Mouse (Mus musculus) natural killer cell, adult 2 months (primary cell): ENCODE data around the gene Sfrp2.

Experiments
- DNase-seq, 2 experiments: peaks; one replicate each; pipeline ENCODE4 v3.0.0; 2022; ENCODE audit warnings: low spot score in 2 of 2

Gene Sfrp2

DNA sequence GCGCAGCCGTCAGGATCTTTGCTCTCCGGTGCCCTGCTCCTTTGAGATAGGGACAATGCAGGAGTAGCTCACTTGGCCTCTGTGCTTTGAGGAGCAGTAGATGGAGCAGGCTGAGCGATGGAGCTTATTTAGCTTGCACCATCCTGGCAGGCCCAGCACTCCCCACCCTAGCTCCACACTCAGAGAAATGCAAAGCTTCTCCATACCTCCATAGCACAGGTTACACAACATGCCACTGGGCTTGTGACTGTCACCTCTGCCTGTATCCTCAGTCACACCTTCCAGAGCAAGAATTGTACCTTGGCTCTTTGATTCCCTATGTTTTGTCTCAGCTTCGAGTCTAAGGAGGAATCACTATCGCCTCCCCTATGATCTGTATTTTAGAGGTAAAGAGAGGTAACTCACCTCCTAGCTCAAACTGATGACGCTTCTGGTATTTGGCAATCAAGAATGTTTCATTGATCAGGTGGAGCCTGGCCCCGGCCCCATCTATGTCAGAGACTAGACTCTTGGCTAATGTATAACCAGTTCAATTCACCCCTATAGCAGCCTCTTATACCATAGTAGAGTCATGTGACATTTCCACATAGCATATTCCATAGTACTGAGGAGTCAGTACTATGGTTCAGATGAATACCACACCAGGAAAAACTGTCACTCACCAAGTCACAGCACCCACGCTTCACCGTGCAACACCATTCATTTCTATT is 5.2 kb downstream of the Sfrp2 start:
- DNase-seq, result no peak

DNA sequence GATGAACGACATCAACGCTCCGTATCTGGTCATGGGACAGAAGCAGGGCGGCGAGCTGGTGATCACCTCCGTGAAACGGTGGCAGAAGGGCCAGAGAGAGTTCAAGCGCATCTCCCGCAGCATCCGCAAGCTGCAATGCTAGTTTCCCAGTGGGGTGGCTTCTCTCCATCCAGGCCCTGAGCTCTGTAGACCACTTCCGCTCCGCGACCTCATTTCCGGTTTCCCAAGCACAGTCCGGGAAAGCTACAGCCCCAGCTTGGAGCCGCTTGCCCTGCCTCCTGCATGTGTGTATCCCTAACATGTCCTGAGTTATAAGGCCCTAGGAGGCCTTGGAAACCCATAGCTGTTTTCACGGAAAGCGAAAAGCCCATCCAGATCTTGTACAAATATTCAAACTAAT is 7.2 kb downstream of the Sfrp2 start:
- DNase-seq, result no peak

DNA sequence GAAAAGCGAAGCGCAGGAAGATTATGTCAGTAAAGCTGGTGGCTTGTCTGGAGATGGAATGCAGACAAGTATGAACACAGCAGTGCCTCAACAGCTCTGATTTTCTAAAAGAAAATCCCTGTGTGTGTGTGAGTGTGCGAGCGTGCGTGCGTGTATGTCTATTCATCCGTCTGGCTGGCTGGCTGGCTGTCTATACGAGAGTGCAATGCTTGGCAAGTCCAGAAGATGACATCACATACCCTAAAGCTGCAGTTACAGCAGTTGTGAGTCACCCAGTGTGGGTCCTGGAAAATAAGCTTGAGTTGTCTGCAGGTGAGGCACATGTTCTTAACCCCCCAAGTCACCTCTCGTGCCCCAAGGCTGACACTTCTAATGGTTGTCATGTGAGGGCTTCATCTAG is 9.3 kb downstream of the Sfrp2 start:
- no peak for DNase-seq

DNA sequence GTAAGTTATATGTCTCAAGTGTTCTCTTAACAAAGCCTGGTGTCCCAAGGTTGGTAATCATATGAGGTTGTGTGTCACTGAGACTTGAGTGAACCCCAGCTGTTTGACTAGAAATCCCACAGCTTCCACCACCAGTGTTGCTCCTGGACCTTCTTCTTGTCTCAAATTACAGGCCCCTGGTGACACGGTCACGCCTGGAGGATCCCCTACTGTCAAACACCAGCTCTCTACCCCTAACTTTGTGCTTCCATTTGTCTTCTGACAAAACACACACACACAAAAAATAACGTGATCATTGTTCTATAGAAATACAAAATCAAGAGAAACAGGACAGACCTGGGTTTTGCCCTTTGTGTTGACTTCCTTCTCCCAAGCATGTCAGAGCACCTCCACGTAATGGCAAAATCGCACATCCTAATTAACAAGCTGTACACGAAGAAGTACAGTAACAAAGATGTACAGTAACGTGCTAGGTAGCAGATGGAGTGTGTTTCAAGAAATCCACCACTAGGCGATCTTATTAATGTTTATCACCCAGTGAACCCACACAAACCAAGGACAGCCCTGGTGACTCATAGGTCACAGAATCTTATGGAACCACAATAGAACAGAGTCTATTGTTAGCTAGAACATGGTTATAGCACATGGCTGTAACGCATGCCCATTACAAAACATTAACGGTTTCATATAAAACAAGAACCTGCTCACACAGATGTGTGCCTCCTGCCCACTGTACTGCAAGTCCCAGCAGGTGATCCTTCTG is 15.5 kb downstream of the Sfrp2 start:
- no peak for DNase-seq

DNA sequence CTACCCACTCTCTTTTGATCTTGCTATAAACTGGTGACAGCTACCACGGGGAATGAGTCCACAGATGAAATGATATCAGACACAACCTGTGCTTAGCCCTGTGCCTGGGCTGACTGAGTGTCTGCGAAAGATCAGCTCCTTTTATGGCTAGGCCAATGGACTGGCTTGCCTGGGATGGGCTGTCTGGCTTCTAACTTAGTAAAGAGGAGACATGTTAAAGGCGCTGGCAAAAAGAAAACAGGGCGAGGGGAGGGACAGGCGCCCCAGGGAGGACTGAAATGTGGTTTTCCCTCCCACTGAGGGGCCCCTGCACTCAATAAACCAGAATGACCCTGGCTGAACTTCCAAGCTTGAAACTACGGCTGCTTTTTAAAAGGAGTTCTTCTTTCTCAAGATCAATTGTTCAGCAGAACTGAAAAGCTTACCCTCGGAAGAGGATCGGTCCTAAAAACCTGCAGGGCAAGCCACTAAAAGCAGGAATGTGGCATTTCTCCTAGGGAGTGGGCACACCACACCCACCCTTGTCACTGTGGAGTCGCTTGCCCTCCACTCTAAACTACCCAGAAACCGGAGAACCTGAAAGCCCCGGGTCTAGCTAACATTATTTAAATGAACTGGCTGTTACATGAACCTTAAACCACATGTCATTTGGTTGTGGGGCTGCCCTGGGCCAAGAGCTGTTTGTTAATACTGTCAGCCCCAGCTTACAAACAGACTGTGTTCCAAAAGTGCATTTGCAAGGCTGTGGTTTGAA is 17.8 kb downstream of the Sfrp2 start:
- no peak for DNase-seq

DNA sequence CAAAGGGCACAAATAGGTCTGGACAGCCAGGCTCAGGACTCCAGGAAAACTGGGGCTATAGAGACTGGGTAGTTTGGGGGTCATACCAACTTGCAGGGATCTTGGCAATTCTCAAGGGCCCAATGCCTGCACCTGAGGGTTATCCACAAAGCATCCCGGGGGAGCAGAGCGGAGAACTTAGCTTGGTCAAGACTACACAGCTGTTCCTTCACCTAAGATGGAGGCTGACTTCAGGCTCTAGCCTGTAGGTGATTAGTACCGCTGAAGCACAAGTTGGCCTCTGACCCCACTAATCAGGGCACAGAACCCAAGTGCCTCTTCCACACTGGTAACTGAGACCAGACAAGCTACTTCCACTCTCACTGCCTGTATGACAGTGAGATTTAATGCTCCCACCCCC is 18.6 kb downstream of the Sfrp2 start:
- DNase-seq, result no peak

DNA sequence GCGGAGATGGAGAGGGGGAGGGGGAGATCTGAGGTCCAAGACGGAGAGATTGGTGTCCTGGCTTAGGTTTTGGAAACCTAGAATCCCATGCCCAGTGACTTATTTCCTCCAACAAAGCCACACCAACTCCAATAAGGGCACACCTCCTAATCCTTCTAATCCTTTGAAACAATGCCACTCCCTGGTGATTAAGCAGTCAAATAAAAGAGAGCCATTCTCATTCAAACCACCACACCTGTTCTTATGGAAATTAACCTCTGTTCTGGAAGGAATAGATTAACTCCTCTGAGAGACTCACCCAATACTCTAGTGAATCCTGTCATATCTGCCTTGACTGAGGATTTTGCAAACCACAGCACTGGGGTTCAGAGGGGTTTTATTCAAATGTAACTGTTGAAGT is 21.0 kb downstream of the Sfrp2 start:
- no peak for DNase-seq

DNA sequence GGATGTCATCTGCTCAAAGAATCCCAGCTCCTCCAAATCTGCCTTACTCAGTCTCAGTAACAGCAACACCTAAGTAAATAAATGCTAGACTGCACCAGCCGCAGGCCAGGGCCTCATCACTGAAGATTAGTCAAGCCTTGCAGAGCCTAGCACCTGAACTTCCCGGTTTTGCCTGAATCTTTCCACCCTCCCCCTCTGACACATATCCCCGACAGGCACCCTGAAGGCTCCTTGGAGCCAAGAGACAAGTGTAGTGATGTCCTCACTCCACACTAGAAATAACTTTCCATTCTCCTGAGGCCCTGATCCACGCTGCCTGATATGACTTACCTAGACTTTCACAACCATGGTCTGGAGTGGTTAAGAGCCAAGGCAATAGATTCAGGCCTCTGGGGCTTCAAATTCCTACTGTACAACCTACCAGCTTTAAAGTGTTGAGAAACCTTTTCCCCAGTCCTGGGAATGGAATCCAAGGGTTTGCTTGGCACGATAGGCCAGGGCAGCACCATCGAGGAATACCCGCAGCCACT is 21.7 kb downstream of the Sfrp2 start:
- DNase-seq, result no peak

DNA sequence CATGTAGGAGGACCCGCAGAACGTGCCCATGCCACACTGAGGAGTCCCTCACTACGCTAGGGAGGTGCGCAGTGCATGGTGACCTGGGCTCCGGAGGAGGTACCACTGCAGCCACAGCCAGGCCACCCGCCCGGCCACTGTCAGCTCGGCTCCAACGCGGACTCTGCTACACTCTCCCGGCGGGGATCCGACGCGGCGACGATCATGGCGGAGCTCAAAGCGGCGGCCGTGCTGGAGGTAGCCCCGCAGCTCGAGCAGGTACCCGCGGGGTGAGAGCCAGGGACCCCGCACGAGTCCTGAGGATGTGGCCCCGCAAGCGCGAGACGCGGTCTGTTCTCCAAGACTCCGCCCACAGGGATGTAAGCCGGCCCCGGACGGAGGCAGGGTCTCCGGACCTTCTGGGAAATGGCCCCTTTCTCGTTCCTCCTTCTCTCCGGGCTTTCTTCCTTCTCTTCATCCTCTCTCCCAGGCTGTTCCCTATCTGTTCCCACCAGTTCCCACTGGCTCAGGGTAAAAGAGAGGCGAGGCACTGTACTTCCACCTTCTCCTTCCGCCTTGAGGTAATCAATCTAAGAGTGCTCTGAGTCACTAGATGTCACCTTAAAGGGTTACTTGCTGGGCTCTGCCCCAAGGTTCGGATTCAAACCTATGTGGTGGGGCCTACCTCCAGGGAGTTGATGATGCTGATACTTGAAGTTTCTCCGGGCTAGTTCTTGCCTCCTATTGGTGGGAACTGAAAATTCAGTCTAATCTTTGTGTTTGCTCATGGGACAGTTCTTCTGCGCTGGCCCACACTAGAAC is 23.7 kb downstream of the Sfrp2 start:
- DNase-seq, result no peak

DNA sequence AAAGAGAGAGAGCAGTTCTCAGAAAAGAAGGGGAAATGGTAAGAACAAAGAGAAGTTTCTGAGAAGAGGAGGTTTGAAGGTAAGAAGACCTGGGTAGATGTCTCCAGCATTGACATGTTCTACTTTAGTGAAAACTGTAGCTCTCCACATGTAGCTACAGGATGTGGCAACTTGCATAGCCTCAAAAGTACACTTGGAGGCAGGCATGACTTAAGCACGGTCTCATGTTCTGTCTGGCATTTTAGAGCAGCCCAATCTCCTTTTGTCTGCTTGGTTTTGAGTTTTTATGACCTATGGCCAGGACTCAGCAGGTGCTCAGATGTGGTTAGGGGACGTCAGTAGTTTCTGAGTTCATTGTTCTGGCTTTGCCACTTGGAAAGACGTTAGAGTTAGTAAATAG is 25.3 kb downstream of the Sfrp2 start:
- no peak for DNase-seq

DNA sequence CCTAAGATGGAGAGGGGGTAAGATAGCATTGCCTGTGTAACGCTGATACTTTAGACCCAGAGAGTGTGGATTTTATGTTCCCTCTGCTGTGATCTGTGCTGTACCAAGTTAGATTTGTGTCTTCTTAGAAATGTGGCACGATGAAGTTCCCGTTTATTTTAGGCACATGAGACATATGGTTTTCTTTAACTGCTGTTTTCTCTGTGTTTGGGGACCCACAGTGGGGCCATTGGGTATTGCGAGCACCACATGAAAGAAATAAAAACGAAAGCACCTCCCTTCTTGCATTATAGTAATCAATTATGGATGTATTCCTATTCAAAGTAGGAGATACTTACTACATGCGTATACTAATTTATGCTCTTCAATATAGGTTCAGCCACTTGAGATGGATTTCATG is 31.0 kb downstream of the Sfrp2 start:
- DNase-seq, result no peak

DNA sequence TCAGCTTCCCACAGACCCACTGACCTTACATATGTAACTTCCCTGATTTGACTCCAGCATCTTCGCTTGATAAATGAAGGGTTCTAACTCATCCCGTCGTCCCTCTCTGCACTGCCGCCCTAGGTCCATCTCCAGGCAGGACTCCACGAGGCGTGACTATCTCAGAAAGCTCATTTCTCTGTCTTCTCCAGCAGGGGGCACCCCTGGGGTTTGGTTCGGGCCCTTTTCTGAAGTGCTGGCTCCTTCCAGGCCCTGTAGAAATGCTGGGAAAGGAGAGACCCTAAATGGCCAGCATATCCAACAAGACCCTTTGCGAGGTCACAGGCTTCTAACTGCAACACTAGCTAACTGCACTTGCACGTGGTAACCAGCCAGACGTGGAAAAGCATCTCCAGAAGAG is 31.7 kb downstream of the Sfrp2 start:
- DNase-seq, result peak in 1 of 2 experiments; percentile 52

DNA sequence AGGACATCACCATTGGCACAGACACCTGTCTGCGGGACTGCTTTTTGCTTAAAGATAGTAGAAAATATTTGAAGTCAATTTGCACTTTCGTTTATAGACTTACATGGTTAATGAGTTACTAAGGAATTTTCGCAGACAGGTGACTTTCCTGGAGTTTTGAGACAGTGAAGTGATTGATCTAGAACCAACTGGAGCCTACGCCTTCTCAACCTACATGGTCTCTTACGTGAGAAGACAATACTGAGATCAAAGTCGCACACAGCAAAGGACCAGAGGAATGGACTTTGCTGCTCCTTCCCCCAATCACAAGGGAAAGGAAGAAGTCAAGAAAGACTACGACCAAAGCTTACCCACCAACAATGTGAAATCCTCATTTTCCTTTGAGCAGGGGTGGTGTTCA is 33.4 kb downstream of the Sfrp2 start:
- DNase-seq, result no peak

DNA sequence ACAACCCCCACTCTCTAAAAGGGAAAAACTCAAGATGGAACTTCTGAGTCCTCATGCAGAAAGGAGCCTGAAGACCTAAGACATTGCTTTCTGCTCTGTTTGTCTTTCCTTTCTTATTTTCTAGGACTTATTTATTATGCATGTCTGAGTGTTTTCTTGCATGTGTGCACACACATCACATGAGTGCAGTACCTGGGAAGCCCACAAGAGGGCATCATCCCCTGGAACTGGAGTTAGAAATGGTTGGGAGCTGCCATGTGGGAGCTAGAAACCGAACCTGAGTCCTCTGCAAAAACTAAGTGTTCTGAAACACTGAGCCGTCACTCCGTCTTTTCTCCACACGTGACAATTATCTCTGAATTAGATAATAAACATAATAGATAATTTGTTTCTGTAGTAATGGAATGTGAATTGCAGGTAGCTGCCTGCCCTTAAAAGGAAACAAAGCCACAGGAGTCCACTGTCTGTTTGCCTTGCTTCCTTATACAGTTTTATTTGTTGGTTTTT is 35.6 kb downstream of the Sfrp2 start:
- no peak for DNase-seq

DNA sequence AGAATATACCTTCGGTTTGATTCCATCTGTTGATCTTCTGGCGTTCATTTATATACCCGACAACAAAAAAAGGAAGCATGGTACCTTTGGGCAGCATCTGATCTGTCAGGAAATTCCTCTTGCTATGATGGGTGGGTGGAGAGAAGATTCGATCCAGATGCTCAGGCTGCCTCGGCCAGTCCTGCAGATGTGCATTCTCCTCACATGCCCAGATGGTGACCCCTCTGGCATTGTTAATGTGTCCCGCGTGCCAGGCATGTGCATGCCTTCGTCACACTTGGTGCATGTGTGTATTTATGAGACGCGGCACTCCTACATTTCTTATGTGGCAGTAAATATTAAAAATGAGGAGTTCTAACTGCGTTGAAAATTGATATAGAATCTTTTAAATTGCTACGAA is 42.4 kb downstream of the Sfrp2 start:
- no peak for DNase-seq

DNA sequence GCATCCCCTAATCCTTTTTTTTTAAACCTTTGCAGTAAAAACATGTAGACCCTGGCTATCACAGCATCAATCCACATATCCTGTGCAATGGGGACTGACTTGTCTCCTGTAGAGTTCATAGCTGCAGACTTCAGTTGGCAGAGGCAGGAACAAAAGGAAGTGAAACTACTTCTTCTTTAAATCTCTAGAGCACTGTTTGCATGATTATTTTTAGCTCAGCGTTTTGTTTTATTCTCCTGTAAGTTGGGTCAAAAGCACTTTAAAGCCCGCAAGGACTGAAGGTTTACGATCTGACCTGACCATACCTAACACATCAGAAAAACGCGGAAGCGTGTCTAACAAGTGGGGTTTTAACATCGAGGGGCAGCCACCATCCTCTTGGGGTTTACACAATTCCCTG is 45.9 kb downstream of the Sfrp2 start:
- DNase-seq, result peak in 1 of 2 experiments; percentile 18

DNA sequence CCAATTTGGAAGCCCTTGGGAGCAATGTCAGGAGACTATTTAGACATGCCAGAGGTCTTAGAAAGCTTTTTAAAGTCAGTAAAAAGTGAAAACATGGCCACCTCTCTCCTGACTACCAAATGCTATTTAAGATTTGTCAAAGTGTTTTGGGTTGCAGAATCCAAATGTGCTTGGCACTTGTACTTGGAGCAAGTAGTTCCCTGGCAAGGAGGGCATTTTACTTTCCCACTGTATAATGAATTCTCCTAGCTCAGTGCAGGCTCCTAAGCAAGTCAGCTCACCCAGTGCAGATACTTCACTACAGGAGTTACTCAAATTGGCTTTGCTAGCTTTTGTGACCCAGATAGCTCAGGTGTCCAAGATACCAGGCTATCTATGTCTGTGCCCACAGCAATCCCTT is 46.7 kb downstream of the Sfrp2 start:
- no peak for DNase-seq

DNA sequence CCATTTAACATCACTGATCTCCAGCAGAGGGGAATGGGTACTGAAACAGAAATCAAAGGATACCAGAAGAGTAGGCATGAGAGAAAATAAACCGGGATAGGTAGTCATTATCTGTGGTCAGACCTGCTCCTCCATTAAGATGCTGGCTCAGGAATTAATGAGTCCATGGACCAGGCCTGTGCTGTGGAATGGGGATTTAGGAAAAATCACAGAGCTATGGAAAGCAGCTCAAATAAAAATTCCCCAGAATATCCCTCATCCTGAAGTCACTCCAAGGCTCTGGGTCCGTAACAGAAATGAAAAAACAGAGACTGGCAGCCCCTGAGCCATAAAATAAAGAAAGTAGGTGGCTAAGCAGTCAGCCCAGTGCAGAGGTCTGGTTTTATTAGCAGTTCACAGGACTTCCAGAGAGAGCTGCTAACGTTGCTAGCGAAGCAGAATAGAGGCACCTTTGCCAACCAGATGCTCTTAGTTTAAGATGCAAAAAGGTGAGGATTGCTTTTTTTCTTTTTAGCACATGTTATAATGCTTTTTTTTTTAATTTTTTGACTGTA is 50.3 kb downstream of the Sfrp2 start:
- DNase-seq, result no peak

DNA sequence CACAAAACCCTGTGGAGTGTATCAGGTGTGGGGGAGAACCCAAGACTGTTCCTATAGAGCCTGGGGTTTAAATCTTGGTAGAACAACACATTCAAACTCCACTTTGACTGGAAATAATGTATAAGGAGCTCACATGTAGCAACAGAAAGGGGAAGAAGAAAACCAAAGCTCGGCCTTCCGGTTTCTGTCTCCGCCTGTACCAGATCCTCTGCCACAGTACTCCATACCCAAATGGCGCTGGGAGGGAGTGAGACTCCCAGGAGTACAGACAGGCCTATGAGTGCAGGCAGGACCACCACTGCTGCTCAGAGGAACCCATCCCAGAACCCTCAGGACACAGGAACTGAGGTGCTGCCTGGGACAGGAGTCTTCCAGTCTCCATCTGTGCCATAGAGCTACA is 57.7 kb downstream of the Sfrp2 start:
- DNase-seq, result no peak
